Mouse (Mus musculus) cerebellum, adult 11-12 months (tissue): ENCODE results near the gene Nim1k.
A peak's percentile ranks its signal among the peaks of the same experiment; 100 is the strongest.

Source experiments
- DNase-seq: peaks from one replicate; pipeline ENCODE4 v3.0.0; 2022

Gene Nim1k

GRCm38 (mm10) chr13:119755681-119756471 is at the start of gene Nim1k:
TSS of gene Nim1k (minus strand) at chr13:119755882.
- peak; percentile 92 for DNase-seq

GRCm38 (mm10) chr13:119797656-119798055 is 42.0 kb upstream of the Nim1k start:
- no peak for DNase-seq

- no peak for DNase-seq
These were observed 37.2 kb upstream of the Nim1k start for GRCm38 (mm10) chr13:119792791-119793404.

GRCm38 (mm10) chr13:119791580-119792135 is 36.0 kb upstream of the Nim1k start:
- DNase-seq = peak; percentile 24

- DNase-seq = peak; percentile 95
These were observed 35.3 kb upstream of the Nim1k start, which contains the start of gene Zfp131 for GRCm38 (mm10) chr13:119790761-119791579. TSS of gene Zfp131 (minus strand) at chr13:119790889.

GRCm38 (mm10) chr13:119789851-119790717 is 34.4 kb upstream of the Nim1k start:
- peak; percentile 75 for DNase-seq

- DNase-seq = no peak
These were observed 27.9 kb upstream of the Nim1k start for GRCm38 (mm10) chr13:119783581-119783980.

GRCm38 (mm10) chr13:119768541-119768940 is 12.9 kb upstream of the Nim1k start:
- DNase-seq = no peak

GRCm38 (mm10) chr13:119766480-119766879 is 10.8 kb upstream of the Nim1k start:
- DNase-seq = no peak

GRCm38 (mm10) chr13:119756831-119757230 is 1.1 kb upstream of the Nim1k start:
- no peak for DNase-seq

GRCm38 (mm10) chr13:119755141-119755547 is 538 bp downstream of the Nim1k start:
- DNase-seq = peak; percentile 77

- DNase-seq = no peak
These were observed 1.1 kb downstream of the Nim1k start for GRCm38 (mm10) chr13:119754635-119755020.

GRCm38 (mm10) chr13:119753859-119754634 is 1.6 kb downstream of the Nim1k start:
- no peak for DNase-seq

- DNase-seq = no peak
These were observed 8.8 kb downstream of the Nim1k start for GRCm38 (mm10) chr13:119746930-119747329.

GRCm38 (mm10) chr13:119743470-119743869 is 12.2 kb downstream of the Nim1k start:
- DNase-seq = no peak

- no peak for DNase-seq
These were observed 12.8 kb downstream of the Nim1k start for GRCm38 (mm10) chr13:119742711-119743415.

GRCm38 (mm10) chr13:119741390-119742237 is 14.1 kb downstream of the Nim1k start:
- no peak for DNase-seq

GRCm38 (mm10) chr13:119731448-119731847 is 24.2 kb downstream of the Nim1k start:
- DNase-seq = no peak

- no peak for DNase-seq
These were observed 26.3 kb downstream of the Nim1k start for GRCm38 (mm10) chr13:119729406-119729805.
